Mouse (Mus musculus) E14TG2a.4 (cell line): ENCODE data around the gene Map2k3.
"Not testable (repeated sequence)": the region's sequence is repeated elsewhere in the genome, so short reads cannot be mapped to it uniquely, and the experiment has no call there.

Source experiments
- H3K27me3 ChIP-seq: 2 replicates; pipeline ENCODE4 v1.6.1; 2014; ENCODE audit warnings: low read length, control low read depth; ENCODE audit not compliant: insufficient read depth
- H3K36me3 ChIP-seq: 2 replicates; pipeline ENCODE4 v1.6.1; 2014; ENCODE audit warnings: low read length, control low read depth; ENCODE audit not compliant: insufficient read depth
- H3K4me1 ChIP-seq: replicated peaks from 2 replicates; pipeline ENCODE4 v1.6.1; 2014; ENCODE audit warnings: low read depth, low read length, control low read depth
- H3K4me3 ChIP-seq: replicated peaks from 2 replicates; pipeline ENCODE4 v1.5.1; 2014; ENCODE audit warnings: mild to moderate bottlenecking, low read length
- H3K9me3 ChIP-seq: 2 replicates; pipeline ENCODE4 v1.6.1; 2014; ENCODE audit warnings: low read length, control low read depth
- CTCF ChIP-seq: conservative IDR thresholded peaks from 2 replicates; pipeline ENCODE4 v1.5.1; 2014; ENCODE audit warnings: low read length
- NANOG ChIP-seq: IDR thresholded peaks from 2 replicates; pipeline ENCODE4 v1.6.1; 2014; ENCODE audit warnings: borderline replicate concordance, low read length, mixed read lengths
- POU5F1 ChIP-seq: IDR thresholded peaks from 2 replicates; pipeline ENCODE4 v1.6.1; 2014; ENCODE audit warnings: low read length, borderline replicate concordance

Gene Map2k3

DNA sequence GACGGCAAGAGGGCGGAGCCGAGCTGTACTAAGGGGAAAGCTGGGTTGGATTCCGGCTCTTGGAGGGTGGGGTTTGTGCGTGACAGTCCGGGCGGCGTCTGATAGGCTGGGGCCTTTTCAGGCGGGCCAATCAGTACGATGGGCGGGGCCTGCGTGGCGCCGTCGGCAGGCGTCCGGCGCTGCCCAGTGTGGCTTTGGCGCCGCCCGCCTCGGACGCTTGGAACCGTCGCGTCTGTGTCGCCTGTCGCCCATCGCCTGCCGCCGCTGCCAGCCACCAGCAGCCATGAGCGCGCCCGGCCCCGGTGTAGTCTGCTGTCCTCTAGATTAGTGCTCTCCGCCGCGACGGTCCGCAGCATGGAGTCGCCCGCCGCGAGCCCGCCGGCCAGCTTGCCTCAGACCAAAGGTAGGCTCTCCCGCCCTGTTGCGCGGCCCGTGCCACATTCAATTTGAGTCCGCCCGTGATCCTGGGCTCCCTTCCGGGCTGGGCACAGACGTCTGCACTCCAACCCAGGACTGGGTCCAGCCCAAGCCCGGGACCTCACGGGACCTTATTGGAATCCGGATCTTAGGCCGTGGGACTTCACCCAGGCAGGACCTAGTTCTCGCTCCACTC, at the start of gene Map2k3:
Map2k3 (plus strand) TSS at position 165 of the 613 bp plus-strand sequence.
- Histone ChIP-seq H3K36me3 (peaks cover 57% of the 10 kb centered on the region), H3K4me1 (peaks cover 84% of the 10 kb centered on the region), H3K4me3 (peak within 1 kb of the TSS; percentile 97), H3K9me3 (no peaks in the 10 kb centered on the region), H3K27me3 (no peaks in the 10 kb centered on the region)
- TF ChIP-seq CTCF (no peak), POU5F1 (no peak), NANOG (no peak)

- H3K4me3 ChIP-seq = no peak overlapping the region
- no peaks in the 10 kb centered on the region for H3K27me3 ChIP-seq
- no peaks in the 10 kb centered on the region for H3K9me3 ChIP-seq
- peaks cover 14% of the 10 kb centered on the region for H3K36me3 ChIP-seq
- H3K4me1 ChIP-seq = peaks cover 36% of the 10 kb centered on the region
- no peak for TF ChIP-seq CTCF
- TF ChIP-seq POU5F1 = no peak
- no peak for TF ChIP-seq NANOG
Observed at GRCm38 (mm10) chr11:60882386-60882785, 49.4 kb upstream of the Map2k3 start.

GRCm38 (mm10) chr11:60886986-60887385, 44.8 kb upstream of the Map2k3 start:
- H3K9me3 ChIP-seq, H3K27me3 ChIP-seq, H3K4me3 ChIP-seq, H3K36me3 ChIP-seq: not testable (repeated sequence)
- peaks cover 38% of the 10 kb centered on the region for H3K4me1 ChIP-seq

- H3K36me3 ChIP-seq = no peaks in the 10 kb centered on the region
- no peaks in the 10 kb centered on the region for H3K27me3 ChIP-seq
- peaks cover 38% of the 10 kb centered on the region for H3K4me1 ChIP-seq
- TF ChIP-seq CTCF = no peak
- no peak for TF ChIP-seq POU5F1
- TF ChIP-seq NANOG = no peak
- H3K9me3 ChIP-seq = no peaks in the 10 kb centered on the region
- no peak overlapping the region for H3K4me3 ChIP-seq
Observed at GRCm38 (mm10) chr11:60889861-60890260, 42.0 kb upstream of the Map2k3 start.

DNA sequence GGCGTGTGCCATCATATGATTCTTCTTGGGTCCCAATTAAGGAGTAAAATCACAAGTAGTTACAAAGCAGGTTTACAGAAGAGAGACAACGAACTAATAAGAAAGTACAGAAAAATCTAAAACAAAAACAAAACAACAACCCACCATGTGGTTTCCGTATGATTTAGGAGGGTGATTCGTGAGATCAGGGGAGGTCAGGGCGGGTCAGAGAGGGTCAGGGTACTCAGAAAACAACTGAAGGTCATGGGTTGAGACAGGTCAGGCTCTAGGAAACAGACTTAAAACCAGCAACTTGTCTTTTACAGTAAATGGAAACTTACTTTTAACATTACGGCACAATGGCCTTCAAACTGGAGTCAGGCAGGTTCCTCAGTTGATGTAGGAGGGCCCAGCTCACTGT, 41.5 kb upstream of the Map2k3 start:
- H3K4me1 ChIP-seq = peaks cover 35% of the 10 kb centered on the region
- no peaks in the 10 kb centered on the region for H3K9me3 ChIP-seq
- no peaks in the 10 kb centered on the region for H3K36me3 ChIP-seq
- H3K4me3 ChIP-seq = no peak overlapping the region
- H3K27me3 ChIP-seq = no peaks in the 10 kb centered on the region
- TF ChIP-seq CTCF (no peak), NANOG (no peak), POU5F1 (no peak)

DNA sequence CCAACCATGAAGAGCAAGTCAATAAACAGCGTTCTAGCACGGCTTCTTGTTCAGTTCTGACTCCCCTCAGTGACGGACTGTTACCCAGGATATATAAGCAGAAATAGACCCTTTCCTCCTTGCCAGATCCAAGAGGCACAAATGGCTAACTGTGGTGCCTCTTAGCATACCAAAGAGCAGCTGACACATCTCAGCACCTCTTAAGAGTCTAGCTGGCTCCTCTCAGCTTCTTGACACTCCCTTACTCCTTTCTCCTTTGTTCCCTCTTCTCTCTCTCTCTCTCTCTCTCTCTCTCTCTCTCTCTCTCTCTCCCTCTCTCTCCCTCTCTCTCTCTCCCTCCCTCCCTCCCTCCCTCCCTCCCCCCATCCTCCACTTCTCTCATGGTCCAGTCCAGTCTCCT, 41.1 kb upstream of the Map2k3 start:
- H3K9me3 ChIP-seq = no peaks in the 10 kb centered on the region
- no peaks in the 10 kb centered on the region for H3K36me3 ChIP-seq
- TF ChIP-seq CTCF = no peak
- no peak for TF ChIP-seq NANOG
- no peak for TF ChIP-seq POU5F1
- no peak overlapping the region for H3K4me3 ChIP-seq
- peaks cover 32% of the 10 kb centered on the region for H3K4me1 ChIP-seq
- H3K27me3 ChIP-seq = no peaks in the 10 kb centered on the region

GRCm38 (mm10) chr11:60895915-60896314, 35.9 kb upstream of the Map2k3 start:
- Histone ChIP-seq H3K36me3 (no peaks in the 10 kb centered on the region), H3K4me1 (peaks cover 17% of the 10 kb centered on the region), H3K9me3 (no peaks in the 10 kb centered on the region), H3K27me3 (peaks cover 3% of the 10 kb centered on the region; the same call in 1 of the 2 replicates), H3K4me3 (no peak overlapping the region)
- TF ChIP-seq CTCF (no peak), POU5F1 (no peak), NANOG (no peak)

DNA sequence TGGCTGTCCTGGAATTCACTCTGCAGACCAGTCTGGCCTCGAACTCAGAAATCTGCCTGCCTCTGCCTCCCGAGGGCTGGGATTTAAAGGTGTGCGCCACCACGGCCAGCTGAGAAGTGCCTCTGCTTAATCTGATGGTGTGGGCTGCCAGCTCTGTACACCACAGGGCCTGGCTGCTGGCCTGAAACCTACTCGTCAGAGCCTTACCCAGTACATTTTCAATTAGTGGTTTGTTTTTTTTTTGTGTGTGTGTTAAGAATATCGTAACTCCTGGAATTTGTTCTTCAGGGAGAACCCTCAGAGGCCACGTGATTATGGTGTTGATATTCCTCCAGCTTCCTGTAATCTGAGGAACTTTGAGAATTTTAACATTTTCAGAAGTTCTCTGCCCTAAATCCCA, 29.8 kb upstream of the Map2k3 start:
- Histone ChIP-seq H3K27me3 (peaks cover 3% of the 10 kb centered on the region; the same call in 1 of the 2 replicates), H3K4me1 (peaks cover 33% of the 10 kb centered on the region), H3K9me3 (no peaks in the 10 kb centered on the region), H3K36me3 (peaks cover 43% of the 10 kb centered on the region), H3K4me3 (no peak overlapping the region)
- TF ChIP-seq POU5F1 = no peak
- no peak for TF ChIP-seq CTCF
- TF ChIP-seq NANOG = no peak

DNA sequence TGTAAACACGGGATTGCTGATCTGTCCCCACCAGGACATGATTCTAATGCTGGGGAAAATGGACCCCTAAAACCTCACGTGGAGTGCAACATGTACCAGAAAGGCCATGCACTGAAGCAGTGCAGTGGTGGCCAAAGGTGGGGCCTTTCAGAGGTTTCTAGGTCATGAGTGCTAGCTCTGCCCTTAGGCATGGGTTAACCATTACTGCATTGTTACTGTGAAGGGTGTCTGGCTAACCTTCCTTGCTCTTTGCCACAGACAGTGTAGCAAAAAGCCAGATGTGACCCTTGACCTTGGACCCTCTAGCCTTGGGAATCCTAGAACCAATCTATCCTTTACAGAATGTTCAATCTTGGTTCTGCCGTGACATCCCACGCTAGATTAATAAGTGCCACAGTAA, 29.3 kb upstream of the Map2k3 start:
- no peak for TF ChIP-seq POU5F1
- TF ChIP-seq CTCF = no peak
- TF ChIP-seq NANOG = no peak
- H3K9me3 ChIP-seq = no peaks in the 10 kb centered on the region

More for the DNA sequence above, 29.3 kb upstream of the Map2k3 start:
- Histone ChIP-seq H3K4me3 (no peak overlapping the region), H3K4me1 (peaks cover 33% of the 10 kb centered on the region), H3K27me3 (peaks cover 3% of the 10 kb centered on the region; the same call in 1 of the 2 replicates), H3K36me3 (peaks cover 48% of the 10 kb centered on the region)
